Mouse (Mus musculus): ENCODE measurements at regions not wholly inside any gene's neighbourhood (a gene's known extent, or its start where the extent isn't known, plus 50 kb on each side); places are given as distances from the start of the nearest gene placed in this dataset.
"Not testable (repeated sequence)": the region's sequence is repeated elsewhere in the genome, so short reads cannot be mapped to it uniquely, and the experiment has no call there.

GRCm38 (mm10) chr1:157622156-157622555 lies 115.6 kb downstream of the Sec16b start:
- DNase-seq; intact Hi-C loops (cut with DNase I): not testable (repeated sequence)

GRCm38 (mm10) chr1:157632586-157632985 lies 126.1 kb downstream of the Sec16b start:
- intact Hi-C loops (cut with DNase I) = no loop called here
- DNase-seq = no peak

- no peak for DNase-seq
- intact Hi-C loops (cut with DNase I) = no loop called here
These were observed 126.9 kb downstream of the Sec16b start for GRCm38 (mm10) chr1:157633470-157633869.

- DNase-seq = no peak
- intact Hi-C loops (cut with DNase I) = no loop called here
These were observed 129.2 kb downstream of the Sec16b start for GRCm38 (mm10) chr1:157635776-157636175.

GRCm38 (mm10) chr1:157643524-157643923 lies 137.0 kb downstream of the Sec16b start:
- intact Hi-C loops (cut with DNase I) = no loop called here
- no peak for DNase-seq

GRCm38 (mm10) chr1:157645682-157646421 lies 139.3 kb downstream of the Sec16b start:
- no peak for DNase-seq
- intact Hi-C loops (cut with DNase I) = no loop called here

- intact Hi-C loops (cut with DNase I) = no loop called here
- no peak for DNase-seq
These were observed 148.9 kb downstream of the Sec16b start for GRCm38 (mm10) chr1:157655446-157655845.

GRCm38 (mm10) chr1:157669626-157670025 lies 163.1 kb downstream of the Sec16b start:
- DNase-seq = no peak
- intact Hi-C loops (cut with DNase I) = no loop called here

- intact Hi-C loops (cut with DNase I) = no loop called here
These were observed 177.8 kb downstream of the Sec16b start for GRCm38 (mm10) chr1:157684356-157684755.

GRCm38 (mm10) chr1:157695198-157695597 lies 188.7 kb downstream of the Sec16b start:
- no peak for DNase-seq
- intact Hi-C loops (cut with DNase I) = no loop called here

More at GRCm38 (mm10) chr1:157684356-157684755, 177.8 kb downstream of the Sec16b start:
- no peak for DNase-seq

- no peak for DNase-seq
- intact Hi-C loops (cut with DNase I) = no loop called here
These were observed 197.1 kb downstream of the Sec16b start for GRCm38 (mm10) chr1:157703639-157704038.

- no peak for DNase-seq
- intact Hi-C loops (cut with DNase I) = no loop called here
These were observed 198.8 kb downstream of the Sec16b start for GRCm38 (mm10) chr1:157705364-157705763.

- intact Hi-C loops (cut with DNase I) = no loop called here
- no peak for DNase-seq
These were observed 200.7 kb downstream of the Sec16b start for GRCm38 (mm10) chr1:157707256-157707655.

GRCm38 (mm10) chr1:157709117-157709516 lies 202.6 kb downstream of the Sec16b start:
- DNase-seq = no peak
- intact Hi-C loops (cut with DNase I) = no loop called here

- intact Hi-C loops (cut with DNase I) = no loop called here
- no peak for DNase-seq
These were observed 204.3 kb downstream of the Sec16b start for GRCm38 (mm10) chr1:157710870-157711269.

- DNase-seq = no peak
- intact Hi-C loops (cut with DNase I) = no loop called here
These were observed 206.0 kb downstream of the Sec16b start for GRCm38 (mm10) chr1:157712519-157712918.

GRCm38 (mm10) chr1:157713851-157714250 lies 207.3 kb downstream of the Sec16b start:
- peak in 1 of 2 experiments; percentile 11 for DNase-seq
- intact Hi-C loops (cut with DNase I) = no loop called here

- intact Hi-C loops (cut with DNase I) = no loop called here
- no peak for DNase-seq
These were observed 209.1 kb downstream of the Sec16b start for GRCm38 (mm10) chr1:157715632-157716031.

- intact Hi-C loops (cut with DNase I) = no loop called here
- no peak for DNase-seq
These were observed 210.6 kb downstream of the Sec16b start for GRCm38 (mm10) chr1:157717131-157717530.

GRCm38 (mm10) chr1:157721946-157722345 lies 215.4 kb downstream of the Sec16b start:
- DNase-seq = no peak
- intact Hi-C loops (cut with DNase I) = no loop called here

- intact Hi-C loops (cut with DNase I) = no loop called here
- no peak for DNase-seq
These were observed 224.6 kb downstream of the Sec16b start for GRCm38 (mm10) chr1:157731124-157731523.

All from gastrocnemius, postnatal 36 days (tissue).